Mouse (Mus musculus): ENCODE measurements around the gene Gas2l1.

Gene Gas2l1

GRCm38 (mm10) chr11:5042645-5043381 lies 22.3 kb downstream of the Gas2l1 start:
- no peak for DNase-seq (ENCODE audit: low spot score in 2 of 2)

GRCm38 (mm10) chr11:5041144-5041780 lies 23.9 kb downstream of the Gas2l1 start:
- peak; percentile 80 to 86 for DNase-seq (ENCODE audit: low spot score in 2 of 2)

GRCm38 (mm10) chr11:5040585-5040984 lies 24.5 kb downstream of the Gas2l1 start:
- DNase-seq (ENCODE audit: low spot score in 2 of 2) = no peak

GRCm38 (mm10) chr11:5037146-5037854 lies 27.8 kb downstream of the Gas2l1 start:
- no peak for DNase-seq (ENCODE audit: low spot score in 2 of 2)

GRCm38 (mm10) chr11:5035421-5035820 lies 29.7 kb downstream of the Gas2l1 start:
- peak; percentile 80 to 84 for DNase-seq (ENCODE audit: low spot score in 2 of 2)

- no peak for DNase-seq (ENCODE audit: low spot score in 2 of 2)
Observed at GRCm38 (mm10) chr11:5033136-5033535, 32.0 kb downstream of the Gas2l1 start.

GRCm38 (mm10) chr11:5032706-5033105 lies 32.4 kb downstream of the Gas2l1 start:
- DNase-seq (ENCODE audit: low spot score in 2 of 2) = no peak

GRCm38 (mm10) chr11:5028228-5028627 lies 36.9 kb downstream of the Gas2l1 start:
- peak; percentile 63 to 81 for DNase-seq (ENCODE audit: low spot score in 2 of 2)

GRCm38 (mm10) chr11:5025108-5025507 lies 40.0 kb downstream of the Gas2l1 start:
- DNase-seq (ENCODE audit: low spot score in 2 of 2) = no peak

- no peak for DNase-seq (ENCODE audit: low spot score in 2 of 2)
Observed at GRCm38 (mm10) chr11:5017506-5017905, 47.6 kb downstream of the Gas2l1 start.

GRCm38 (mm10) chr11:5016286-5016685 lies 48.8 kb downstream of the Gas2l1 start:
- no peak for DNase-seq (ENCODE audit: low spot score in 2 of 2)

GRCm38 (mm10) chr11:5015720-5016119 lies 49.4 kb downstream of the Gas2l1 start:
- peak; percentile 58 to 75 for DNase-seq (ENCODE audit: low spot score in 2 of 2)

- DNase-seq (ENCODE audit: low spot score in 2 of 2) = no peak
Observed at GRCm38 (mm10) chr11:5012213-5012715, 52.9 kb downstream of the Gas2l1 start.

GRCm38 (mm10) chr11:5011480-5011879 lies 53.6 kb downstream of the Gas2l1 start:
- no peak for DNase-seq (ENCODE audit: low spot score in 2 of 2)

- DNase-seq (ENCODE audit: low spot score in 2 of 2) = no peak
Observed at GRCm38 (mm10) chr11:5010205-5010604, 54.9 kb downstream of the Gas2l1 start.

GRCm38 (mm10) chr11:5009354-5010074 lies 55.6 kb downstream of the Gas2l1 start:
- DNase-seq (ENCODE audit: low spot score in 2 of 2) = no peak

GRCm38 (mm10) chr11:5008867-5009266 lies 56.3 kb downstream of the Gas2l1 start:
- no peak for DNase-seq (ENCODE audit: low spot score in 2 of 2)

GRCm38 (mm10) chr11:5007186-5007585 lies 57.9 kb downstream of the Gas2l1 start:
- DNase-seq (ENCODE audit: low spot score in 2 of 2) = no peak

GRCm38 (mm10) chr11:5005528-5005927 lies 59.6 kb downstream of the Gas2l1 start:
- no peak for DNase-seq (ENCODE audit: low spot score in 2 of 2)

Data from right cerebral cortex, postnatal 36 days (tissue).